Mouse (Mus musculus) cortical plate, adult 2 months (tissue): ENCODE data around the gene Vwa3b. TPM values are rescaled to one million over a fixed set of nuclear protein-coding genes. Genes with fewer than 3 reads are reported as not detected.

Experiments used
- H3K27ac ChIP-seq: fragments of 200-500 bp; 2 replicates; pipeline ENCODE4 v1.5.1; 2012; ENCODE audit warnings: low read length, control low read depth, inconsistent platforms; ENCODE audit not compliant: insufficient read depth
- H3K4me1 ChIP-seq: fragments of 200-500 bp; 2 replicates; pipeline ENCODE4 v1.6.1; 2011; ENCODE audit warnings: low read length; ENCODE audit not compliant: control insufficient read depth, insufficient read depth
- H3K4me3 ChIP-seq: fragments of 200-500 bp; 2 replicates; pipeline ENCODE4 v1.5.1; 2011; ENCODE audit warnings: mild to moderate bottlenecking, low read length, control low read depth; ENCODE audit not compliant: insufficient read depth
- CTCF ChIP-seq: fragments of 200-500 bp; IDR thresholded peaks from 2 replicates; pipeline ENCODE4 v1.5.1; 2011; ENCODE audit warnings: mild to moderate bottlenecking, control low read depth, low read length; ENCODE audit not compliant: insufficient read depth; ENCODE audit errors: extremely low read depth
- POLR2A ChIP-seq: fragments of 200-500 bp; IDR thresholded peaks from 2 replicates; pipeline ENCODE4 v1.6.1; 2011; ENCODE audit warnings: mild to moderate bottlenecking, low read length, control low read depth; ENCODE audit not compliant: insufficient read depth; ENCODE audit errors: extremely low read depth
- polyA plus RNA-seq: library from polyadenylated mRNA; depleted of rRNA; stranded (reverse); fragments of >200 nt; gene quantifications from 2 replicates; pipeline ENCODE4 v1.2.3, GENCODE M21; 2012

Vwa3b gene
- polyA plus RNA-seq, 1 experiment, result 0.42 TPM

DNA sequence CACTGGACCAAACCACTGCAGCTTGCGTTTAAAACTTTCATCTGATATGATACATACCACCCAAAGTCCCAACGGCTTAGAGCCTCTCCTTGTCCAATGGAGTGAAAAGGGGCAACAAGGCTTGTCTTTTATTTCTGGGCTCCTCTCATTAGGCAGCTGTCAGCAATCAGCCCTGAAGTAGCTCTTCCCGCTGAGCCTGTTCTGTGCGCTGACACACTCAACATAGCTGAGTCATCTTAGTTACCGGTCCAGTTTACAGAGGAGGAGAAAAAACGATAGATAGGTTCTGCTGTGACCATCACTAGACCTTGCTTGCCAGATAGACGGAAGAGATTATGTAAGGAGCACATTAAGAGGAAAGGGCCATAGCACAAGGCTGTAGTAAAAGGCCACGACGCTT, 50.9 kb downstream of the Vwa3b start:
- TF ChIP-seq CTCF (no peak), POLR2A (no peak)
- Histone ChIP-seq H3K4me1 (peaks cover 1% of the 10 kb centered on the region; the same call in 1 of the 2 replicates), H3K27ac (no peak overlapping the region), H3K4me3 (no peak overlapping the region)

GRCm38 (mm10) chr1:37077955-37078549, 51.7 kb downstream of the Vwa3b start:
- H3K4me3 ChIP-seq, result no peak overlapping the region
- no peak overlapping the region for H3K27ac ChIP-seq
- no peak for TF ChIP-seq POLR2A
- no peak for TF ChIP-seq CTCF
- H3K4me1 ChIP-seq, result peaks cover 1% of the 10 kb centered on the region; the same call in 1 of the 2 replicates

DNA sequence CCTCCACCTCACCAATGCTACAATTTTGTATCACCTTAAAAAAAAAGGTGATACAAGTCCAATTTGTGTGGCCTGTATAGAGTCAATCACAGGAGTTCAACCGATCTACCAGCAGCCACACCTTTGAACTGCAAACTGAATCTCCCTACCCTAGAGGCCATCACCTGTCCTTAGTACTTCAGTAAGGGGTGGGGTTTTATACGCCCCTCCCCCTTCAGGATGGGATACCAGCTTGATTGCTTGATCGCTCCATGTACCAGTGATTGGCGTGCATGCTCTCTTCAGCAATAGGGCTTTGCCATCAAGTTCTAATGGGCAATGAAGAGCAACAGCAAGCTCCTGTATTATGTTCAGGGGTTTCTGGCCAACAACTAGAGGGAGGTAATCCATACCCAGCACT, 54.0 kb downstream of the Vwa3b start:
- TF ChIP-seq CTCF (no peak), POLR2A (no peak)
- H3K4me3 ChIP-seq, result no peak overlapping the region
- H3K4me1 ChIP-seq, result peaks cover 1% of the 10 kb centered on the region; the same call in 1 of the 2 replicates
- no peak overlapping the region for H3K27ac ChIP-seq

DNA sequence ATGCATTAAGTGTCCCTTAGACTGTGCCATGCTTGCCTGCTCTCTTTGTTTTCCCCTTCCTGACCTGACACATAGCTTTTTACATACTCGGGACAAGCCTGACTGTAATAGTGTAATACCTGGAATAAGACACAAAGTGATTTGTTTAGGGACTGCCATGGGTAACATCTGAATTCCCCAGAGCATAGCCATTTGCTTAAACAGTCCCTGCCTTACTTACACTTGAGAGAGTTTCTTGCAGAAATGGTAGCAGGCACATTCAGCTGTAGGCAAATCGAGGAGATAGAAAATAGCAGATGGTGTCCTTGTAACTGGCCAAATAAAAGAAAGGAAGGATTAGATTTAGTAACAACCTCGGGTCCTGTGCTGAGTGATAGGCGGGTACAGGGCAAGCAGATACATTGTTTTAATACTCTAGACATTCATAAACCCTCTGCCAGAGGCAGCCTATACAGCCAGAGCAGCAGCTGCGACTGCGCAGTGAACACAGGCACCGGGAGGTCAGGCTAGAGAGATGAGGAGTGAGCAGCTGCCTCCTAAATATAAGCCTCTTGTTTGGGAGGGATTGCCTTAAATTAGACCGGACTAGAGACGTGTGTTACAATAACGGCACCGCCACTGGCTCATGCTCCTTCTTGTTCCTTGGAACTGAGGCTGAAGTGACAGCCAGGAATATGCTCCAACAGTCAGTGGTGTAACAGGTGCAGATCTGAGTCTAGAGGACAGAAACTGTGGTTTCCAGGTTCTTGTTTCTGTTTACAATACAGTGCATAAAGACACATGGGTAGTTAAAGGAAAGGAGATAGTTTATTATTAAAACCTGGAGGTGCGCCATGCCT, 55.2 kb downstream of the Vwa3b start:
- no peak overlapping the region for H3K4me3 ChIP-seq
- no peak overlapping the region for H3K27ac ChIP-seq
- TF ChIP-seq POLR2A (no peak), CTCF (no peak)
- peaks cover 1% of the 10 kb centered on the region; the same call in 1 of the 2 replicates for H3K4me1 ChIP-seq

- no peak for TF ChIP-seq CTCF
- TF ChIP-seq POLR2A, result no peak
- Histone ChIP-seq H3K4me3 (no peak overlapping the region), H3K27ac (no peak overlapping the region), H3K4me1 (peaks cover 1% of the 10 kb centered on the region; the same call in 1 of the 2 replicates)
Observed at GRCm38 (mm10) chr1:37082215-37082464, 55.7 kb downstream of the Vwa3b start.

DNA sequence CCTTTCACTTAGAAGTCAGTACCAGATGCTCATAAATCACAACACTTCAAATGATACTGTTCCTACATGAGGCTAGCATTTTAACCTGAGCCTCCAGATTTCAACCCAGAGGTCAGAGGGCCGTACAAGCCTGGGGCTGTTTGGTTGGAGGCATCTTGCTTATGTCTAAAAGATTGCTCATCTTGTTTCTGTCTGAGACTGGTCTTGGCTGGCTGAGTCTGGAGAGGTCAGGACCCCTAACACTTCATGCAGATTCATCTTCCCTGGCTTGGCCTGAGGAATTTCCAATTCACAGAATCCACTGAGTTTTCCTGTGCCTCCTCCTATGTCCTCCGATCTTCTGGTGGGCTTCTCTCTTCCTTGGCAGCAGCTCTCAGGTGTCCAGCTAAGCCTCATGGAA, 57.7 kb downstream of the Vwa3b start:
- no peak for TF ChIP-seq CTCF
- TF ChIP-seq POLR2A, result no peak
- Histone ChIP-seq H3K4me1 (no peaks in the 10 kb centered on the region), H3K4me3 (no peak overlapping the region), H3K27ac (no peak overlapping the region)

GRCm38 (mm10) chr1:37085171-37085570, 58.8 kb downstream of the Vwa3b start:
- no peak for TF ChIP-seq POLR2A
- Histone ChIP-seq H3K4me3 (no peak overlapping the region), H3K27ac (no peak overlapping the region), H3K4me1 (no peaks in the 10 kb centered on the region)

DNA sequence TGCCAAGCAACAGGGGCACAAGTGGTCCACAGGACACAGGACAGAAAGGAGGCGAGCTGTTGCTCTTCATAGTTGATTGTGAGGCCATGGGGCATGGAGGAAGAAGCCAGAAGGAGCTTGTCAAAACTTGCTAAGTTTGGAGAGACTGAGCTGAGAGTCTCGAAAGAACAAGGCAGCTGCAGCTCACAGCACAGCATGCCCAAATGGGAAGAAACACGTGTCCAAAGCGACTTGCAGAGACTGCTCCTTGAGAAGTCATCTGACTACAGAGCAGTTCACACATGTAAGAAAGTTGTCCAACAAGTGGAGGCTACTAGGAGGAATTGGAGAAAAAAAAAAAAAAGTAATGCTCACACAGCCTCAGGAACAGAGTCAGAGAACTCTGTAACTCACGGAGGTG, 62.8 kb downstream of the Vwa3b start:
- no peak for TF ChIP-seq CTCF
- no peak for TF ChIP-seq POLR2A
- Histone ChIP-seq H3K27ac (no peak overlapping the region), H3K4me1 (no peaks in the 10 kb centered on the region), H3K4me3 (no peak overlapping the region)

GRCm38 (mm10) chr1:37097382-37098093, 71.1 kb downstream of the Vwa3b start:
- no peak overlapping the region for H3K4me3 ChIP-seq
- H3K27ac ChIP-seq, result no peak overlapping the region
- H3K4me1 ChIP-seq, result 0 out of 2 replicates have a peak, but pooled peaks cover 2% of the 10 kb centered on the region
- TF ChIP-seq POLR2A (no peak), CTCF (no peak)
